Mouse (Mus musculus) mature B cell (primary cell): ENCODE measurements around the gene E130308A19Rik.

Experiments
- in situ Hi-C: fragments of 300-500 bp; cut with MboI; formaldehyde crosslinking; loops from 2 replicates; pipeline ENCODE4 v1.14.3; 2019

Gene E130308A19Rik

DNA sequence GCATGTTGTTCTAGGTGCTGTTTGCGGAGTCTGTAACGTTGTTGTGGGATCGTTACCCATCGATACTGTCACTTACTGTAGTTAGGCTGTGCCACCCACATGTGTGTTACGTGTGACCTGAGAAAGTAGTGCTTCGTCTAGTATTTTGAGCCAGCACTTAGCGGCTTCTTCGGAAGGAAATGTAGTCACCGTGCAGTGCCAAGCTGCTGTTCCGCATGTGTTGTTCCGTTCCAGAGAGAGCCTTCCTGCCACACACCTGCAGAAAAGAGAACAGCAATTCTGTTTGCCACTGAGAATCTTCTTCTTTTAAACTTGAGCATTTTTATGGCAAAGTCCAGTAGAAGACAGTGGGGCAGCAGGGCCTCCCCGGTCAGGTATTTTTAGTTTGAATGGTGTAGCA lies 100.5 kb downstream of the E130308A19Rik start:
- in situ Hi-C loops: loop anchor here (25.0 kb wide), 1 partner anchor 114 kb away; no protein-coding TSS in a partner anchor

DNA sequence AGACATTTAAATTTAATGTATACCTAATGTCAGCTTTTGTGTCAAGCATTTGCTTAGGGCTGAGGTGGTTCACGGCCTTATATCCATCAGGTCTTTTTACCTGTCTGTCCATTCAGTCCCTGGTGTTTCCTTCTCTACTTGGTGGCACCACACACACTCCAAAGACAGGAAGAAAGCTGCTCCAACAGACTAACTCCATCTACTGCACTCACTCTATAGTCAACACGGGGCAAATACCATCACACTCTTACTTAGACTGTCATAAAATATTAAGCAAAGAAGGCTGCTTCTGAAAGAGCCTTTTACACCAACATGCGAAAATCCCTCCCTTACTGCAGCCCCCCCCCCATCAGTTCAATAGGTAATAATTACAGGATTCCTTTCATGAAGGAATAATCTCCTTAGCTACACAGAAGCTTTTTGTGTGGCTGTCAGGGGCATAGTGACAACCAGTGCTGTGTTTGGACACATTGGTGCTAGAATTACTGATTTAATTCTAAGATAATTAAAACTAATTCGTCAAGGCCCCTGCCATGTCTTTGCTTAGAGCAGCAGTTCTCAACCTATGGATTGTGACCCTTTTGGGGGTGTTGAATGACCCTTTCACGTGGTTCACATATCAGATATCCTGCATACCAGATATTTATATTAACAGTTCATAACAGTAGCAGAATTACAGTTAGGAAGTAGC lies 101.3 kb downstream of the E130308A19Rik start:
- in situ Hi-C loops: loop anchor here (25.0 kb wide), 1 partner anchor 115 kb away; no protein-coding TSS in a partner anchor

DNA sequence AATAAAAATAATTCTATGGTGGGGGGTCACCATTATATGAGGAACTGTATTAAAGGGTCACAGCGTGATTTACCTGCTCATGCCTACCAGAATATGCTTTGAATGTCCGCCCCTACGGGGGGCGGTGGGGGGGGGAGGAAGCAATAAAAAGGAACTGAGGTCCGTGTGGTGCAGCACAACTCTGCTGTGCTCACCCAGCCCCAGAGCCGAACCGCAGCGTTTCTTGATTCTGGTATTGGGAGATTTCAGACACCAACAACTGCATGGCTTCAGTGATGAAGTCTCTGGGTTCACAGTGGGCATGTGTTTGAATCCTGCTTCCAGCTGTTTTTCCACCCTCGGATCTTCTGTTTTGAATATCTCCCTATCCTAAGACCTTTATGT lies 101.9 kb downstream of the E130308A19Rik start:
- in situ Hi-C loops: loop anchor here (25.0 kb wide), 1 partner anchor 116 kb away; no protein-coding TSS in a partner anchor

DNA sequence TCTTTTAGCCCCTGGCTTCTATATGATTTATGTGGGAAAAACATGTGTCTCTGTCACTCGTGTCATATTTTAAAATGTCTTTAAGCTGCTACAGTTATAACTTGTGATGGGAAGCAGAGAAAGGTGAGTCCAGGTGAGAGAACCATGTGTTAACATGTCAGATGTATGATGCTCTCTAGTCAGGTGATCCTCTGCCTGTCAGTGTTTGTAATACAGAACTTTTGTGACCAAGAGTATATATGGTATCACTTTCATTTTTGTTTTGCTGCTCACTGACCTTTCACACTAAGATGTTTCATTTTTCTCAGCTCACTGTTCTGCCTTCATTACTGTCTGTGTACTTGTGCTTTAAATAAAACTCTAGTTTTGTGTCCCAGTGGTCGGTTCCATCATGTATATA lies 102.8 kb downstream of the E130308A19Rik start:
- in situ Hi-C loops: loop anchor here (25.0 kb wide), 1 partner anchor 117 kb away; no protein-coding TSS in a partner anchor

DNA sequence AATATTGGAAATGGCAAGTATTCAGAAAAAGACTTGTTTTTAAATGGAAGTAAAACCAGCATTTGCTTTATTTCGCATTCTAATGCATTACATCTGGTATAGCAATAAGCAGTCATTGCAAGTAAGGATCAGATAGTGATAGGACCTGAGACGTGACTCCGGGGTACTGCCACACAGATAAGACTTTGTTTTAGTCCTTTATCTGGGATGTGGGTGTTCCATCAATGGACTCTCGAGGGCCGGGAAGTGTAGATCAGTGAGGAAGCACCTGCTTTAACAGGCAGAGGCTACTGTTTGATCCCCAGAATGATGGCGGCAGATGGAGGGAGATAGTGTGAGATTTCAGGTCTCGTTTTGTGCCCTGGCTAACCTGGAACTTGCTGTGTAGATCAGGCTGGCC lies 105.5 kb downstream of the E130308A19Rik start:
- in situ Hi-C loops: loop anchor here (25.0 kb wide), 1 partner anchor 119 kb away; no protein-coding TSS in a partner anchor

DNA sequence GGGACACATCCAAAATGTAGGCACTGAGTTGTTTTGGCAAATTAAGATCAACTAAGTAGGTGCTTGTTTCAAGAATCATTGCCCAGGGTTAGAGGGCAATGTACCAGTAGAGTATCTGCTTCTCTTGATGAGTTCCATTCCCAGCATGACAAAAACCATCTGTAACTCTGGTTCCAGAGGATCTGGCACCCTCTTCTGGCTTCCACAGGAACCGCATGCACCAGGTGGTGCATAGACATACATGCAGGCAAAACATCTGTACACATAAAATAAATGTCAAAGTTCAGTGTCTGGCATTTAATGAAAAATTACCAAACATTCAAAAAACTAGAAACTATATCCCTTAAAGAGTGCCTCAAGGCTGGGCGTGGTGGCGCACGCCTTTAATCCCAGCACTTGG lies 113.3 kb downstream of the E130308A19Rik start:
- in situ Hi-C loops: loop anchor here (25.0 kb wide), 1 partner anchor 127 kb away; no protein-coding TSS in a partner anchor

DNA sequence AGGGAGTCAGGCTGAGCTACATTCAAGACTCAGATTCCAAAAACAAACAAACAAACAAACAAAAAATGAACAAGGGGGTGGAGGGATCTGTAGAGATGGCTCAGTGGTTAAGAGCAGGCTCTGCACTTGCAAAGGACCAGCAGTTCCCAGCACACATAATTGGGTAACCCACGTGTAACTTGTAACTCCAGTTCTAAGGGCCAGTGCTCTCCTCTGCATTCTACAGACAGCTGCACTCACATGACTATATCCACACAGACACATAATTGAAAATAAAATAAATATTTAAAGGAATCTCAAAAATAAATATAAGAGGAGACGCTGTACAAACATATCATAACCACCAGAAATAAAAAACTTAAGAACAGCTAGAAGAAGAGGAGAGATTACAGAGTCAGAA lies 113.9 kb downstream of the E130308A19Rik start:
- in situ Hi-C loops: loop anchor here (25.0 kb wide), 1 partner anchor 128 kb away; no protein-coding TSS in a partner anchor

DNA sequence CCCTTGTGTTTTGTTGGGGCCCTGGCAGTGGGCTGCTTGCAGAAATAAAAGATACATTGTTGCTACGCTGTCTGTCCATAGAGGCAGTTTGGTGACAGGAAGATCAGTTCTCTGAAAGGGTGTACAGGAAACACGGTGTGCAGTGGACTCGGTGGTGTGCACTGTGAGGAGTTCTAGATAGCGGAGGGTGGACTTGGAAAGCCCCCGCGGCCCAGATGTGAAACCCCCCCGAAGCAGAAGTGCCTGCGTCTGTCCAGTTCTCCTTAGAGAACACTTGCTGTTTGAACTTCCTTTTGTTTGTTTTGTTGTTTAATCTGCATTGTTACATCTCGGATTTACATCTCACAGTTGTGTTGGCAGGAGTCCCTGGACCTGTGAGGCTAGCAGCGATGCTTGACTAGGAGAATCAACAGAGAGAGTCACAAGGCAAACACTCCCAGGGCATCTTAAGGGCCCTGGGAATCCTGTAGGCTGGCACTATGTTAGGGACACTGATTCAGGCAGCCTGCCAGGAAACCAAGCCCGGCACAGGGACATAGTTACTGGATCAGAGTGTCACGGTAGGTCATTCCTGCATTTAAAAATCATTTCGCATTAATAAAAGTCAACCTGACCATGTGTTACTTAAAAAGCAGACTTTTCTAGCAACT lies 127.6 kb downstream of the E130308A19Rik start:
- in situ Hi-C loops: no loop called here

DNA sequence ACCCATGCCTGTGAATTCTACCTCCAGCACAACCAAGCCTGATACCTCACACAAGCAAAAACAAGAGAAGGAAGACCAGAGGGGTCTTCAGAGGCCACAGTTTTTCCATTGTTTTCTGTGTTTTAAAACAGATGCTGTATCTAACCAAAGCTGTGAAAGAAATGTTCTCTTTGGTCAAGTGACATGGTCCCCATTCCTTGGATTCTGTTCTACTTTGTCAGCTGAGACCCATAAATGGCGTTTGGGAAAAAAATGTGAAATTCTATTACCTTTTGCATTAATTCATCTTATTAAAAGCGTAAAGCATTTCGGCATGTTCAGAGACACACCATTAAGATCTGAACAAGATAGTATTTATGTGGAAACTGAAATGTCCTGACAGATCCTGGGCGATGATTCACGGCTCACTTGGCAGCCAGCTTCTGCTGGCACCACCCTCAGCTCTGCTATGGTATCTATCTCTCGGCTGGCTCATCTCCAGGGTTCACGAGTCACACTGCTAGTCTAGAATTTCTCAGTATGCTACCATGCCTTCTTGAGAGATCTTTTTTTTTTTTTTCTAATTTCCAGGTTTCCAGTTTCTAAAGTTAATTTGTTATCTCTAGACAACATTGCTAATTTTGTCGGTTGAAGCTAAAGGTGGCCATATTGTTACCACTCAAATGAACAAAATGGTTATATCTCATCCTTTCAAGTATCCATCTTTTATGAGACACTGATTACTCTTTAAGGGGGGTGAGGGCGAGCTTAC lies 130.5 kb downstream of the E130308A19Rik start:
- in situ Hi-C loops: no loop called here

DNA sequence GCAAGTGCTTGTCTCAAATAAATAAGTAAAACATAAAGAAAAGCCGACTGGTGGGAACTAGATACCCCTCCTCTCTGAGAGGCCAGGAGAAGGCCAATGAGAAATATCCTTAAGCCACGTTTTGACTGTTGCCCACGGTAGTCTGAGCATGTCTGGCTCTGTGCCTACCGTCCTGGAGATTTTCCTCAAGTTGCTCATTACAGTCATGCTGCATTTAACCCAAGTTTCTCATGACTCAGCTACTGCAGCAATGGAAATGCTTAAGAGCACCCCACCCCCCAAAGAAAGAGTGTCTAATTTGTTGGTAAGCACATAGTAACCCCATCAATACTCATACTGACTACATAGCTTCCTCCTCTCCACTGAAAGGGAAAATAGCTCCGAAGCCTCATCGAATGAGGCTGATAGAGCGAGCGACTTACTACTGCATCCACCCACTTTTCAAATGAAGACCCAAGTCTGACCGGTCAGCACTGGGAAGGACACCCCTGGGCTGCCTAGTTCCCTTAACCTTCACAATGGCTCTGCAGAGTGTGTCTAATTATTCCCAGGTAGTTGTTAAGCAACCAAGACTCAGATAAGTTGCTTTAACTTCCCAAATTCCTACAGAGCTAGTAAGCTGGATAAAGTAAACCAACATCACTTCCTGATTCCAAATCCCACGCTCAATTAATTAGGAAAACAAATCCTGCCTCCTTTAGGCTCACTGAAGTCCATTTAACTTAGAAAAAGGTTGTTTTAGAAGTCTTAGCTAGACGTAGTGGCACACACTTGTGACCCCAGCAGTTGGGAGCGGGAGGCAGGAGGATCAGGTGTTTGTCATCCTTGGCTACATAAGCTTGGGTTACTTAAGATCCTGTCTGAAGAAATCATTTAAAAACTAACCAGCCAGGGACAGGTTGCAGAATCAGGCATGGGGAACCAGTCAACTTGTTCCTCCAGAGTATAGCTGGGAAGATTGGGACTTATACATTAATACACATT lies 131.7 kb downstream of the E130308A19Rik start:
- in situ Hi-C loops: no loop called here

DNA sequence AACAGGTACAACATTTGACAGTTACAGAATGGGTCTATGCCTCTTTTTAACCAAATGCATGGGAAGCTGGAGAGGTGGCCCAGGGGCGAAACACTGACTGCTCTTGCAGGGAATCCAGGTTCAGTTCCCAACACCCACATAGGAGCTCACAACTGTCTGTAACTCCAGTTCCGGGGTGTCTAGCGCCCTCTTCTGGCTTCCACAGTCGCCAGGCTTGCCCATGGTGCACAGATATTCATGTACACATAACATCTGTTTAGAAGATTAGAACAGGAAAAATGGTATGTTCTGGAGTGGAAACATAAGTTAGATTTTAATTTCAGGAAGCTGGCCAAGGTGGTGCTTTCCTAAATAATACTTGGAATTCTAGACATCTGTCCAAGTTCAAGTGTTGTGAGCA lies 134.0 kb downstream of the E130308A19Rik start:
- in situ Hi-C loops: no loop called here

DNA sequence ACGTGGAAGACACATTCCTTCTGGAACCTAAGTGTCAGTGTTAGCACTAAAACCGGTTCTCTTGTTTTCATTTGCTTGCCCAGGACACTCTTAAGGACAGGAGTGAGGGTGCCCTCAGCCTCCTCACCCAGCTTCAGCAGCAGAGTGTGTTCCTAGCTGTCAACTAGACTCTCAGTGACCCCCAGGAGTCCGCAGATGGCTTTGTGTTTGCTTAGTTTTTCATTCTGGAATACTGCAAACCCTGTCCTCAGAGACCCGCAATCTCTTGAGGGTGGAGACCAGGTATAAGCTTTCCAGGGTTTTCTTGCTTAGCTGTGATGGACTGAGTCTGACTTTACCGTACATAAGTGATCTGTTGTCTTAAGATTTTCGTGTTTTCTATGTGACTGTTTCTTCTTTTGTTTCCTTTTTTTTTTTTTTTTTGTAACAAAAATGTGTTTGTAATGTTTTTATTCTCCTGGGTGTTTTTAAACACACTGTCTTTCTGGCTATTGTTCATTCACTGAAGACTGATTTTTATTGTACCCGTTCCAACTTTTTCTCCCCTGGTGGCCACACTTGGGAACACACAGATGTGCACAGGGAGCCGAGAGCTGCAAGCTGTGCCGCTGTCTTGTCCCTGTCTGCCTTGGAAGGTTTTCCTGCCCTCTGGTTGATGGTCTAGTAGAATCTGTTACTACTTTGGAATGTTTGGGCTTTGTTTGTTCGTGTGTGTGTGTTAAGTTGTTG lies 134.8 kb downstream of the E130308A19Rik start:
- in situ Hi-C loops: no loop called here

DNA sequence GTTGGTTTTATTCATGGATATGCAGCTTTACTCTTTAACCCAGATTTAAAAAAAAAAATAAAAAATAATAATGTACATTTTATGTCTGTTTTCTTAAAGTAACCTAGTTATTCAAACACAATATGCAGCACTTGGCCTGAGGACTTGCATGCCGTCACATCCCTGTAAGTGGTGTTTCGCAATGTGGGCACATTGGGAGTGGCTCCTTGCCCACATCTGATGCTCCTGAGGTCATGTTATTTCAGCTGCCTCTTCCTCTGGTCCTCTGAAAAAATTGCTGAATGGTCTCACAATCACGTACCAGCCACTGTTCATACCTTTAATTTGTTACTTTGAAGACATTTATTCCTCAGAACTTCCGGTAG lies 135.3 kb downstream of the E130308A19Rik start:
- in situ Hi-C loops: no loop called here

DNA sequence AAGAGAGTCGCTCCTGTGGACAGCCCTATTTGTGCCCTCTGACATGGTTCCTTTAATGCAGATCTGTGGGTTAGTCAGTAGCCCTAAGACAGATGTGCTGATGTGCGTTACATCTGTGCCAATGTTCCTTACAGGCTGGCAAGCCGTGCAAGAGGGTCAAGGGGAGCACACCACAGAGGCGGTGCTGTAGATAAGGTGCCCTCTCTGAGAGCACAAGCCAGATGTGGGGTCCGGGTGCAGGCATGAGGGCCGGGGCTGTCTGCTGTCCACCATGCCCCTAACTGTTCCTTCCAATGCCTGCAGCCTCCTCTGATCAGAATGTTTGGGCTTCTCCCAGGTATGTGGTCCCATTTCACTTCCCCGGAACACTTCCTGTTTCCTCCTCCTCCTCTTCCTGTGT lies 138.9 kb downstream of the E130308A19Rik start:
- in situ Hi-C loops: no loop called here

DNA sequence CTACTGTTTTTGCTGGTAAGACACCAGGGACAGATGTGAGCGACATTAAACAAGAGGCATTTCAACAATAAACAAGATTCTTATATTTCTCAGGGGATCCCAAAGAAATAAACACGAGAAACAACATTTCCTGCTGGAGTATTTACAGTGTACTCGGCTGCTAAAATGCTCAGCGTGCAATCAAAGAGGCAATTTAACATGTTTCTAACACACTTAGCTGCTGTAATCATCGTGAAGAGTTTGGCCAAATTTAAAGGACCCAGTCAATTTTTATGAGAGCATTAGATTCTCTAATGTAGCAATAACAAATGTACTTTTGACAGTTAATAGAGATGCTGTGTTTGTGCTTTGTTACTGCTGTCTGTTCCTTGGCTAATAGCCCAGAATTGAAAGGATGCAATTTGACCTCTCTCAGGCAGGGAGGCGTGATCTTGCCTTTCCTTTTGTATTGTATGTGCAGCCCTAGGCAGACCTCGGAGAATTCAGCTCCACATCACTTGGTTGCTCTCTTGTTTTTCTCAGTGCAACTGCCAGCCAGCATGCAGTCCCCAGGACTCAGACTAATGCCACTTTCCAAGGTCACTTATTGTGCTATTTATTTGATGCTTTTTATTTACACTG lies 139.5 kb downstream of the E130308A19Rik start:
- in situ Hi-C loops: no loop called here

DNA sequence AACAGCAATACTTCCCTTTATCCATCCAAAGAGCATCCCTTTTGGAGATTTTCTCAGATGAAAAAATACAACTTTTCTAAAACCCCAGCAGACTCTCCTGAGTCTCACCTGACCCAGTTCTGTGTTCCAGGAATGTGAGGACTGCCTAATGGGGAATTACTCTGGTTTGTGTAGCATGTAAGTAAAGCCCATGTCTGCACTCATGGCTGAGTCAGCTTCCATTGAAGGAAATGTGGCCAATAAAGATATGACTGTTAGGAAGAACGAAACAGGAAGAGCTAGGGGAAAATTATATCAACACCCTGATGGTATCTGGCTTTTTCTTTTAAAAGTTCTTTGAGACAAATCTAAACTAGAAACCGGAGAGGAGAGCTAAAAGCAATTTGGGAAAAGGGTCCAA lies 141.7 kb downstream of the E130308A19Rik start:
- in situ Hi-C loops: no loop called here

DNA sequence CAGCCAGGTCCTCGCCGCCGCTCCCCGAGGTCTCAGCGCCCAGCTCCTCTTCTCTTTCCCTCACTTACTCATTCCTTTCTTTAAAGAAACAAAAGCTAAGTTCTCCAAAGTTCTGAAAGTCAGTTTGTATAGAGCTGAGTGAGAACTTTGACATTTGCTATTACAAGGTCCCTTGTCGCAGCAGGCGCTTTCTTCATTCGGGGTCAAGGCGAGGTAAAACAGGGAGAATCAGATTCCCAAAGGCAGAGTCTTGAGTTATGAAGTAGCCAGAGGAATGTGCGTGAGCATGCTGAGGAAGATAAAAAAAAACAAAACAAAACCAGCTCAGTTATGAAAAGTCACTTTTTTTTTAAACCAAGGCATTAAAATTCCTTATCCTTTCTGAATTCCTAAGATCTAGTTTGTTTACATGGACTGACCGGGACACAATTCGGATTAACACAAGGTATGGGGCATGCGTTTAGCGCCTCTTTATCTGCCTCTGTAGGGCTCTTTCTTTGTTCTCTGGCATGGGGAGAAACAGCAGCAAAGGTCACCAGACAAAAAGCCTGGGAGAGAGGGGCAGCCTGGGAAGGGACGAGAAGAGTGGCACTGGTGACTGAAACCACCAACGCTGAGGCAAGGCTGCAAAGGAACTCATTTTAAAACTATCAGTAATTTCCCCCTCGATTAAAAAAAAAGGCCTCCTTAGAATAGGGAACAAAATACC lies 146.3 kb downstream of the E130308A19Rik start:
- in situ Hi-C loops: no loop called here

DNA sequence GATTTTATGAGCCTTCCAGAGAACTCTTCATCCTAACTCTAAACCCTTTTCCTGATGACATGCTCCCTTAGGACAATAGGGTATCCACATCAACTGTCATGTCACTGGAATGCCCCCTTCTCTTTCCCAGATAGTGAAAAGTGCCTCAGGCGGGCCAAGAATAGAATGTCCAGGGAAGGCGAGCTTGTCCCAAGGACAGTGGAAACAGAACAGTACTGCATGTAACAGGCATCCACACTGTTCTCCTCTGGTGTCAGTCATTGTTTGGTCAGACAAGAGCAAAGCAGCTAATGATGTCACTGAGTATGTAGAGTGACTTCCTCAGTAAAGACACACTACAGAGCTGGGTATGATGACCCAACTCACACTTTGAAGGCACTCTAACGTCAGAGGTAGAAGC lies 151.8 kb downstream of the E130308A19Rik start:
- in situ Hi-C loops: no loop called here

DNA sequence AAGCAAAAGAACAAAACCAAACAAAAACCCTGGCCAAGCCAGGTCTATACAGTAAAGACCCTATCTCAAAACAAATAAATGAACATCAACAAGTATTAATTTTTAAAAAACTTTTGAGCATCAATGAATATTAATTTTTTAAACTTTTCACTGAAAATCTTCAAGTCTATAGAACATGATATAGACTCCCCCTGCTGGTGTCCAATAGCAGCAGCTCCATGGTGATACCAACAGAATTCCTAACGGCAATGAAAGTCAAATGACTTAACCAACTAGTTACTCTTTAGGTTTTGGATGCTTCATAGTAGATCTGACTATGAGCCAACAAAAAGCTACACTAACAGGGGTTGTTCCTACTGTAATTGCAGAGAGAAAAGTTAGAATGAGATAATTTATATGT lies 154.6 kb downstream of the E130308A19Rik start:
- in situ Hi-C loops: no loop called here
